Mouse (Mus musculus): ENCODE measurements at regions not wholly inside any gene's neighbourhood (a gene's known extent, or its start where the extent isn't known, plus 50 kb on each side); places are given as distances from the start of the nearest gene placed in this dataset. TPM values are rescaled to one million over a fixed set of nuclear protein-coding genes. Genes with fewer than 3 reads are reported as not detected.
A peak's percentile ranks its signal among the peaks of the same experiment; 100 is the strongest.

- Histone ChIP-seq H3K9ac (replicated peaks; ENCODE audit: low read length, poor library complexity, severe bottlenecking) (no peak overlapping the region), H3K9me3 (ENCODE audit: low read length) (no peaks in the 10 kb centered on the region), H3K27me3 (ENCODE audit: insufficient read depth, low read length) (no peaks in the 10 kb centered on the region), H3K36me3 (ENCODE audit: insufficient read depth, low read length) (no peaks in the 10 kb centered on the region), H3K4me1 (ENCODE audit: insufficient read depth, low read length) (no peaks in the 10 kb centered on the region), H3K4me2 (ENCODE audit: low read depth, low read length, poor library complexity, severe bottlenecking) (no peak overlapping the region), H3K4me3 (ENCODE audit: low read depth, low read length) (no peak overlapping the region), H3K27ac (ENCODE audit: low read depth, low read length) (no peak overlapping the region)
- DNase-seq (ENCODE audit: low spot score) (no peak), ATAC-seq (ENCODE audit: low FRiP score) (no peak)
- TF ChIP-seq CTCF (IDR thresholded peaks at IDR 0.05), result no peak
- 52% methylated on average over 2 of the region's 2 CpGs for WGBS
Measured at GRCm38 (mm10) chr6:105389192-105389591, 288.3 kb upstream of the Cntn4 start.

GRCm38 (mm10) chr6:105398315-105398714, 279.1 kb upstream of the Cntn4 start:
- ATAC-seq (ENCODE audit: low FRiP score) (no peak), DNase-seq (ENCODE audit: low spot score) (no peak)
- no peaks in the 10 kb centered on the region for H3K36me3 ChIP-seq (ENCODE audit: insufficient read depth, low read length)
- H3K27me3 ChIP-seq (ENCODE audit: insufficient read depth, low read length), result no peaks in the 10 kb centered on the region
- WGBS, result 97% methylated on average over 2 of the region's 2 CpGs
- H3K27ac ChIP-seq (ENCODE audit: low read depth, low read length), result no peak overlapping the region
- H3K4me1 ChIP-seq (ENCODE audit: insufficient read depth, low read length), result no peaks in the 10 kb centered on the region
- TF ChIP-seq CTCF (IDR thresholded peaks at IDR 0.05), result peak; percentile 43
- no peak overlapping the region for H3K9ac ChIP-seq (replicated peaks; ENCODE audit: low read length, poor library complexity, severe bottlenecking)
- no peaks in the 10 kb centered on the region for H3K9me3 ChIP-seq (ENCODE audit: low read length)
- H3K4me2 ChIP-seq (ENCODE audit: low read depth, low read length, poor library complexity, severe bottlenecking), result no peak overlapping the region
- H3K4me3 ChIP-seq (ENCODE audit: low read depth, low read length), result no peak overlapping the region

- no peaks in the 10 kb centered on the region for H3K27me3 ChIP-seq (ENCODE audit: insufficient read depth, low read length)
- H3K9me3 ChIP-seq (ENCODE audit: low read length), result no peaks in the 10 kb centered on the region
- ATAC-seq (ENCODE audit: low FRiP score) (no peak), DNase-seq (ENCODE audit: low spot score) (no peak)
- no peak overlapping the region for H3K4me2 ChIP-seq (ENCODE audit: low read depth, low read length, poor library complexity, severe bottlenecking)
- no peak overlapping the region for H3K27ac ChIP-seq (ENCODE audit: low read depth, low read length)
- H3K9ac ChIP-seq (replicated peaks; ENCODE audit: low read length, poor library complexity, severe bottlenecking), result no peak overlapping the region
- no peaks in the 10 kb centered on the region for H3K36me3 ChIP-seq (ENCODE audit: insufficient read depth, low read length)
- no peak for TF ChIP-seq CTCF (IDR thresholded peaks at IDR 0.05)
- 86% methylated on average over 3 of the region's 3 CpGs for WGBS
- H3K4me1 ChIP-seq (ENCODE audit: insufficient read depth, low read length), result no peaks in the 10 kb centered on the region
- no peak overlapping the region for H3K4me3 ChIP-seq (ENCODE audit: low read depth, low read length)
Measured at GRCm38 (mm10) chr6:105417551-105417950, 259.9 kb upstream of the Cntn4 start.

GRCm38 (mm10) chr6:105447208-105447607, 230.3 kb upstream of the Cntn4 start:
- H3K9ac ChIP-seq (replicated peaks; ENCODE audit: low read length, poor library complexity, severe bottlenecking), result no peak overlapping the region
- no peak for TF ChIP-seq CTCF (IDR thresholded peaks at IDR 0.05)
- H3K4me2 ChIP-seq (ENCODE audit: low read depth, low read length, poor library complexity, severe bottlenecking), result no peak overlapping the region
- 64% methylated on average over 1 of the region's 1 CpGs for WGBS
- H3K27me3 ChIP-seq (ENCODE audit: insufficient read depth, low read length), result no peaks in the 10 kb centered on the region
- H3K4me1 ChIP-seq (ENCODE audit: insufficient read depth, low read length), result no peaks in the 10 kb centered on the region
- no peaks in the 10 kb centered on the region for H3K36me3 ChIP-seq (ENCODE audit: insufficient read depth, low read length)
- no peak for ATAC-seq (ENCODE audit: low FRiP score)
- H3K4me3 ChIP-seq (ENCODE audit: low read depth, low read length), result no peak overlapping the region
- no peak overlapping the region for H3K27ac ChIP-seq (ENCODE audit: low read depth, low read length)
- H3K9me3 ChIP-seq (ENCODE audit: low read length), result no peaks in the 10 kb centered on the region
- DNase-seq (ENCODE audit: low spot score), result no peak

GRCm38 (mm10) chr6:105483388-105483787, 194.1 kb upstream of the Cntn4 start:
- Histone ChIP-seq H3K27ac (ENCODE audit: low read depth, low read length) (no peak overlapping the region), H3K4me2 (ENCODE audit: low read depth, low read length, poor library complexity, severe bottlenecking) (no peak overlapping the region), H3K4me1 (ENCODE audit: insufficient read depth, low read length) (no peaks in the 10 kb centered on the region), H3K4me3 (ENCODE audit: low read depth, low read length) (no peak overlapping the region), H3K27me3 (ENCODE audit: insufficient read depth, low read length) (no peaks in the 10 kb centered on the region), H3K9ac (replicated peaks; ENCODE audit: low read length, poor library complexity, severe bottlenecking) (no peak overlapping the region), H3K36me3 (ENCODE audit: insufficient read depth, low read length) (no peaks in the 10 kb centered on the region), H3K9me3 (ENCODE audit: low read length) (no peaks in the 10 kb centered on the region)
- no peak for TF ChIP-seq CTCF (IDR thresholded peaks at IDR 0.05)
- DNase-seq (ENCODE audit: low spot score) (no peak), ATAC-seq (ENCODE audit: low FRiP score) (no peak)
- WGBS, result 64% methylated on average over 5 of the region's 5 CpGs

- Histone ChIP-seq H3K4me3 (ENCODE audit: low read depth, low read length) (no peak overlapping the region), H3K27me3 (ENCODE audit: insufficient read depth, low read length) (no peaks in the 10 kb centered on the region), H3K9ac (replicated peaks; ENCODE audit: low read length, poor library complexity, severe bottlenecking) (no peak overlapping the region), H3K27ac (ENCODE audit: low read depth, low read length) (no peak overlapping the region), H3K4me1 (ENCODE audit: insufficient read depth, low read length) (no peaks in the 10 kb centered on the region), H3K4me2 (ENCODE audit: low read depth, low read length, poor library complexity, severe bottlenecking) (no peak overlapping the region), H3K9me3 (ENCODE audit: low read length) (no peaks in the 10 kb centered on the region), H3K36me3 (ENCODE audit: insufficient read depth, low read length) (no peaks in the 10 kb centered on the region)
- ATAC-seq (ENCODE audit: low FRiP score) (no peak), DNase-seq (ENCODE audit: low spot score) (no peak)
- no peak for TF ChIP-seq CTCF (IDR thresholded peaks at IDR 0.05)
Measured at GRCm38 (mm10) chr6:105493308-105493707, 184.2 kb upstream of the Cntn4 start.

Small RNAs in the stretch of these regions (microRNA-seq; reads per million reads assigned to microRNA genes)
- gene Gm25570 (ENCODE audit: borderline number of aligned reads), result not detected
